Mouse (Mus musculus): ENCODE data around the gene Kcnmb3.

Gene Kcnmb3

GRCm38 (mm10) chr3:32495088-32495770, 3.2 kb upstream of the Kcnmb3 start:
- no peak for DNase-seq (ENCODE audit: low spot score in 2 of 2)

GRCm38 (mm10) chr3:32494387-32495087, 2.5 kb upstream of the Kcnmb3 start:
- no peak for DNase-seq (ENCODE audit: low spot score in 2 of 2)

GRCm38 (mm10) chr3:32490928-32491315, 1.1 kb downstream of the Kcnmb3 start:
- no peak for DNase-seq (ENCODE audit: low spot score in 2 of 2)

GRCm38 (mm10) chr3:32490076-32490927, 1.7 kb downstream of the Kcnmb3 start:
- DNase-seq (ENCODE audit: low spot score in 2 of 2): no peak

- DNase-seq (ENCODE audit: low spot score in 2 of 2): no peak
These were observed 3.9 kb downstream of the Kcnmb3 start for GRCm38 (mm10) chr3:32488172-32488571.

- DNase-seq (ENCODE audit: low spot score in 2 of 2): no peak
These were observed 5.5 kb downstream of the Kcnmb3 start for GRCm38 (mm10) chr3:32486543-32486942.

GRCm38 (mm10) chr3:32483035-32483434, 9.0 kb downstream of the Kcnmb3 start:
- no peak for DNase-seq (ENCODE audit: low spot score in 2 of 2)

- no peak for DNase-seq (ENCODE audit: low spot score in 2 of 2)
These were observed 12.1 kb downstream of the Kcnmb3 start for GRCm38 (mm10) chr3:32479961-32480360.

- no peak for DNase-seq (ENCODE audit: low spot score in 2 of 2)
These were observed 18.8 kb downstream of the Kcnmb3 start for GRCm38 (mm10) chr3:32473184-32473583.

GRCm38 (mm10) chr3:32472191-32472900, 19.7 kb downstream of the Kcnmb3 start:
- no peak for DNase-seq (ENCODE audit: low spot score in 2 of 2)

GRCm38 (mm10) chr3:32471098-32471497, 20.9 kb downstream of the Kcnmb3 start:
- peak; percentile 26 to 43 for DNase-seq (ENCODE audit: low spot score in 2 of 2)

GRCm38 (mm10) chr3:32470449-32470848, 21.6 kb downstream of the Kcnmb3 start:
- DNase-seq (ENCODE audit: low spot score in 2 of 2): no peak

- no peak for DNase-seq (ENCODE audit: low spot score in 2 of 2)
These were observed 23.6 kb downstream of the Kcnmb3 start for GRCm38 (mm10) chr3:32468411-32468810.

- no peak for DNase-seq (ENCODE audit: low spot score in 2 of 2)
These were observed 24.7 kb downstream of the Kcnmb3 start for GRCm38 (mm10) chr3:32467321-32467720.

GRCm38 (mm10) chr3:32459777-32460176, 32.3 kb downstream of the Kcnmb3 start:
- peak in 1 of 2 experiments; percentile 16 for DNase-seq (ENCODE audit: low spot score in 2 of 2)

- no peak for DNase-seq (ENCODE audit: low spot score in 2 of 2)
These were observed 37.6 kb downstream of the Kcnmb3 start for GRCm38 (mm10) chr3:32454329-32455021.

GRCm38 (mm10) chr3:32441710-32442109, 50.3 kb downstream of the Kcnmb3 start:
- DNase-seq (ENCODE audit: low spot score in 2 of 2): no peak

- no peak for DNase-seq (ENCODE audit: low spot score in 2 of 2)
These were observed 53.3 kb downstream of the Kcnmb3 start for GRCm38 (mm10) chr3:32438716-32439115.

GRCm38 (mm10) chr3:32437820-32438219, 54.2 kb downstream of the Kcnmb3 start:
- no peak for DNase-seq (ENCODE audit: low spot score in 2 of 2)

- DNase-seq (ENCODE audit: low spot score in 2 of 2): no peak
These were observed 54.7 kb downstream of the Kcnmb3 start for GRCm38 (mm10) chr3:32437297-32437696.

- no peak for DNase-seq (ENCODE audit: low spot score in 2 of 2)
These were observed 55.9 kb downstream of the Kcnmb3 start for GRCm38 (mm10) chr3:32436101-32436500.
